Mouse (Mus musculus) heart, adult 2 months (tissue): ENCODE measurements around the gene Gm9964. TPM values are rescaled to one million over a fixed set of nuclear protein-coding genes. Genes with fewer than 3 reads are reported as not detected.

Source experiments
- DNase-seq, 2 experiments: peaks; one replicate each; pipeline ENCODE4 v3.0.0; 2021
- H3K27ac ChIP-seq: fragments of 200-600 bp; 2 replicates; pipeline ENCODE4 v1.8.1; 2022
- H3K27me3 ChIP-seq: fragments of 200-500 bp; 2 replicates; pipeline ENCODE4 v1.6.1; 2012; ENCODE audit warnings: mild to moderate bottlenecking, low read length, inconsistent platforms, mixed read lengths; ENCODE audit not compliant: control insufficient read depth, insufficient read depth
- H3K36me3 ChIP-seq: fragments of 200-500 bp; 2 replicates; pipeline ENCODE4 v1.6.1; 2012; ENCODE audit warnings: low read length, inconsistent platforms; ENCODE audit not compliant: control insufficient read depth, insufficient read depth
- H3K4me1 ChIP-seq: fragments of 200-500 bp; 2 replicates; pipeline ENCODE4 v1.6.1; 2011; ENCODE audit warnings: low read length; ENCODE audit not compliant: control insufficient read depth, insufficient read depth
- H3K4me3 ChIP-seq: fragments of 200-600 bp; 2 replicates; pipeline ENCODE4 v1.8.1; 2022
- H3K79me2 ChIP-seq: fragments of 200-500 bp; replicated peaks from 2 replicates; pipeline ENCODE4 v1.6.1; 2012; ENCODE audit warnings: mild to moderate bottlenecking, inconsistent platforms, low read length, moderate library complexity, mixed read lengths; ENCODE audit not compliant: control insufficient read depth, insufficient read depth
- H3K9ac ChIP-seq: fragments of 200-500 bp; 2 replicates; pipeline ENCODE4 v1.6.1; 2012; ENCODE audit warnings: low read depth, mild to moderate bottlenecking, control low read depth, inconsistent platforms, low read length, mixed read lengths
- CTCF ChIP-seq: fragments of 200-600 bp; IDR thresholded peaks from 2 replicates; pipeline ENCODE4 v1.8.1; 2022; ENCODE audit warnings: antibody characterized with exemption, mild to moderate bottlenecking, moderate library complexity
- EP300 ChIP-seq: fragments of 200-500 bp; IDR thresholded peaks from 2 replicates; pipeline ENCODE4 v1.6.1; 2011; ENCODE audit warnings: low read depth, low read length, control low read depth; ENCODE audit not compliant: insufficient read depth
- POLR2A ChIP-seq: fragments of 200-500 bp; IDR thresholded peaks from 2 replicates; pipeline ENCODE4 v1.6.1; 2011; ENCODE audit warnings: mild to moderate bottlenecking, low read depth, low read length, control low read depth; ENCODE audit not compliant: insufficient read depth
- WGBS: fragments of 180-500 bp; shearing (Covaris S2); methylation state at CpG from one replicate; pipeline ENCODE4 v1.1.7; 2018; 5-methylcytosine and 5-hydroxymethylcytosine counted together
- intact Hi-C: fragments of 180-260 bp; cut with DNase I; formaldehyde crosslinking; loops from one replicate; pipeline ENCODE4 v1.15.1; 2025
- polyA plus RNA-seq: library from polyadenylated mRNA; depleted of rRNA; stranded (reverse); fragments of >200 nt; gene quantifications from 2 replicates; pipeline ENCODE4 v1.2.3, GENCODE M21; 2012
- total RNA-seq, 2 experiments: library from RNA; stranded (reverse); gene quantifications; 2 replicates each; pipeline ENCODE4 v1.2.3; 2021

Gm9964 gene
- total and polyA plus RNA-seq, 3 experiments, result 0.43 TPM; not detected in 2

DNA sequence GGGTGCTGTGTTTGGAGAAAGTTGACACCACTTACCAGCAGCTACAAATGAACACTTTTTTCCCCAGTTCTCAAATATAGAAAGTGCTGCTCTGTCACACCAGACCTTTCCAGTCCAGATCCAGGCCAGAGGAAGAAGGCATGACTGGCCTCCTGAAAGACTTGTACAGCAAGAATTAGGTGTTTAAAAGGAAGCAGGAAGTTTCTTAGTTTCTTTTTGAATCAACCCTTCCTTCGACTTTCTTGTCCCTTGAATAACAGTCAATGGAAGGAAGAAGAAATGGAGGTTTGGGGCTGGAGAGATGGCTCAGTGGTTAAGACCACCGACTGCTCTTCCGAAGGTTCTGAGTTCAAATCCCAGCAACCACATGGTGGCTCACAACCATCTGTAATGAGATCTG is 3.7 kb downstream of the Gm9964 start:
- no peaks in the 10 kb centered on the region for H3K36me3 ChIP-seq
- DNase-seq, result no peak
- no peaks in the 10 kb centered on the region for H3K27me3 ChIP-seq
- TF ChIP-seq EP300 (no peak), CTCF (no peak), POLR2A (no peak)
- no peaks in the 10 kb centered on the region for H3K79me2 ChIP-seq
- no peak overlapping the region for H3K4me3 ChIP-seq
- intact Hi-C loops, result loop anchor here (5.0 kb wide), 1 partner anchor 261 kb away; no protein-coding TSS in a partner anchor
- WGBS, result 82% methylated on average over 3 of the region's 3 CpGs
- no peak overlapping the region for H3K9ac ChIP-seq
- no peak overlapping the region for H3K27ac ChIP-seq
- H3K4me1 ChIP-seq, result peaks cover 3% of the 10 kb centered on the region

DNA sequence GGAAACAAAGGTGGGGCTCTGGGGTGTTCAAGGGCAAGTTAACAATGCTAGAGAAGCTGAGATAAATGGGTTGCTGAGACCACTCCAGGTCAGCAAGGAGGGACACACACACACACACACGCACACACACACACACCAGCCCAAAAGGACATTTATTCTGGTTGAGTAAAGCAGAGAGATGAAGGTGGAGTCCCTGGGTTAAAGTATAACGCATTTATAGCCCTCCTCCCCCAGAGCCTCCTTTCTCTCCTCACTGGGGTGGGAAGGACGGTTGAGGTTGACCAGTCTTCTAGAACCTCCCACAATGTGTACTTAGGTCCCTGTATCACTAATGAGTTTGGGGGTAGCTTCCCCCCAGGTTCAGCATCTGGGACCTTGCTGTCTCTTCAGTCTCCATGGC is 4.6 kb downstream of the Gm9964 start:
- peaks cover 3% of the 10 kb centered on the region for H3K4me1 ChIP-seq

DNA sequence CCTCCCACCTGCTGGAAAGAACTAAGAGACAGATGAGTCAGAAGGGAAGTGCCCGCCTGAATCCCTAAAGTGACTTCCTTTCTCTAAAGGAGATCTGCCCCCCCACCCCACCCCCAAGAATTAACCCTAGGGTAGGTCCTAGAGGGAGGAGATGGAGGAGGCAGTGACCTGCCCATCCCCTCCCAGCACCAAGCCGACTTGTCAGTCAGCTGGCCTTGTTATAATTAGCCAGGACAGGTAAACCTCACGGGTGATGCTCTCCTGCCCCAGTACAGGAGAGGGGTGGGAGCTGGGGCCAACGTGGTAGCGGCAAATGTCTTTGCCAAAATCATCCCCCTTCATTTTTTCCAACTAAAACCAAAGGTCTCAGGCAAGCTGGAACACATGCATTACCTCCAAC is 5.1 kb downstream of the Gm9964 start:
- DNase-seq, result no peak
- Histone ChIP-seq H3K27me3 (no peaks in the 10 kb centered on the region), H3K4me1 (peaks cover 3% of the 10 kb centered on the region), H3K4me3 (no peak overlapping the region), H3K9ac (no peak overlapping the region), H3K27ac (no peak overlapping the region), H3K79me2 (no peaks in the 10 kb centered on the region), H3K36me3 (no peaks in the 10 kb centered on the region)
- TF ChIP-seq EP300 (no peak), POLR2A (no peak), CTCF (no peak)
- WGBS, result 59% methylated on average over 5 of the region's 5 CpGs
- intact Hi-C loops, result loop anchor here (5.0 kb wide), 1 partner anchor 259 kb away; no protein-coding TSS in a partner anchor

More for the DNA sequence above, 4.6 kb downstream of the Gm9964 start:
- DNase-seq, result no peak
- TF ChIP-seq CTCF, result no peak
- Histone ChIP-seq H3K27me3 (no peaks in the 10 kb centered on the region), H3K36me3 (no peaks in the 10 kb centered on the region), H3K9ac (no peak overlapping the region), H3K79me2 (no peaks in the 10 kb centered on the region), H3K4me3 (no peak overlapping the region), H3K27ac (no peak overlapping the region)
- WGBS, result 89% methylated on average over 3 of the region's 3 CpGs
- intact Hi-C loops, result loop anchor here (5.0 kb wide), 1 partner anchor 260 kb away; no protein-coding TSS in a partner anchor

DNA sequence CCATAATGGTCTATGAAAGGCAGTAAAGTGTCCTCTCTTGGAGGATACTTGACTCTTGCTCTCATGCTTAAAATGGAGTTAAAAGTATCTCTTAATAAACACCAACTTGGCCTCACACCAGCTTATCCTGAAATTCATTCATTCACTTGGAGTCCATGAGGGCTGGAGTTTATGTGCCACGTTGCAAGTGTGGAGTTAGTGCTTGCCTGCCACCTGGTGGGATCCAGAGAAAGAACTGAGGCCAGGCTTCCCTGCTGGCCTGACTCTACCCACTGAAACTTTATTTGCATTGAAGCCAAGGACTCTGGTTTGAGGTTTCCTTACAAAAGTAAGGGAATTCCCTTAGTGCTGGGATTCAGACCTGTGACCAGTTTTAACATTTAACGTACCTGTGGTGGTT is 6.2 kb downstream of the Gm9964 start:
- H3K27ac ChIP-seq, result no peak overlapping the region
- H3K4me1 ChIP-seq, result peaks cover 7% of the 10 kb centered on the region
- H3K79me2 ChIP-seq, result no peaks in the 10 kb centered on the region
- intact Hi-C loops, result loop anchor here (1.0 to 5.0 kb wide), 2 partner anchors 66 to 258 kb away; no protein-coding TSS in a partner anchor
- peak; percentile 52 to 61 for DNase-seq
- no peak overlapping the region for H3K9ac ChIP-seq
- no peaks in the 10 kb centered on the region for H3K36me3 ChIP-seq
- H3K4me3 ChIP-seq, result no peak overlapping the region
- TF ChIP-seq CTCF (peak; percentile 83), POLR2A (no peak), EP300 (peak; percentile 88)
- WGBS, result 36% methylated on average over 2 of the region's 2 CpGs
- H3K27me3 ChIP-seq, result no peaks in the 10 kb centered on the region

DNA sequence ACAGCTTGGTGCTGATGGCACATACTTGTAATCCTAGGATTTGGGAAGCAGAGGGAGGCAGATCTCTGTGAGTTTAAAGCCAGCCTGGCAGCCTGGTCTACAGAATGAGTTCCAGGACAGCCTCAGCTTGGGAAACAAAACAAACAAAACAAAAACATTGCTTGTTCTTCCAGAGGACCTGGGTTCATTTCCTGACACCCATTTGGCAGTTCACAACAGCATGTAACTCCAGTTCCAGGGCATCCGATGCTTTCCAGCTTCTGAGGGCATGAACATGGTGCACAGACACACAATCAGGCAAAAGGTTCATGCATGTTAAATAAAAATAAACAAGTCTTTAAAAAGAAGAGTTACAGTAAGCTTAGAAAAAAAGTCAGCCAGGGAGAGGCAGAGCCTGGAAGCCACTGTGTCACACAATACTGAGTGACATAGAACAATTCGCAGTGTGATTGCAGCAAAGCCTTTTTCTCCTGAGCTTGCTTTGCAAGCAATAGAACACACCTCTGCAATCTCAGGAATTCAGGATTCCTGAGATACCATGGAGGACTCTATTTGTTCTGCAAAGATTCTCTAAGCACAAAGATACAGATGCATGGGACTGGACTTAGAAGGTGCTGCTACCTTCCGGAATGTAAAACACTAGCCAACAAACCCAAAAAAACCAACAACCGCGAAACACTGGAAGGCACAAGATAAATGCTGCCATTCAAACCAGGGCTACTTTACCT is 7.6 kb downstream of the Gm9964 start:
- TF ChIP-seq EP300, result no peak
- TF ChIP-seq CTCF, result no peak
- TF ChIP-seq POLR2A, result no peak
- Histone ChIP-seq H3K79me2 (no peaks in the 10 kb centered on the region), H3K27me3 (no peaks in the 10 kb centered on the region), H3K27ac (no peak overlapping the region), H3K4me3 (no peak overlapping the region), H3K9ac (no peak overlapping the region), H3K4me1 (peaks cover 7% of the 10 kb centered on the region), H3K36me3 (no peaks in the 10 kb centered on the region)
- no peak for DNase-seq
- intact Hi-C loops, result loop anchor here (2.0 kb wide), 1 partner anchor 34 kb away; the partner anchor contains the start of gene Wsb1
- 75% methylated on average over 5 of the region's 5 CpGs for WGBS

DNA sequence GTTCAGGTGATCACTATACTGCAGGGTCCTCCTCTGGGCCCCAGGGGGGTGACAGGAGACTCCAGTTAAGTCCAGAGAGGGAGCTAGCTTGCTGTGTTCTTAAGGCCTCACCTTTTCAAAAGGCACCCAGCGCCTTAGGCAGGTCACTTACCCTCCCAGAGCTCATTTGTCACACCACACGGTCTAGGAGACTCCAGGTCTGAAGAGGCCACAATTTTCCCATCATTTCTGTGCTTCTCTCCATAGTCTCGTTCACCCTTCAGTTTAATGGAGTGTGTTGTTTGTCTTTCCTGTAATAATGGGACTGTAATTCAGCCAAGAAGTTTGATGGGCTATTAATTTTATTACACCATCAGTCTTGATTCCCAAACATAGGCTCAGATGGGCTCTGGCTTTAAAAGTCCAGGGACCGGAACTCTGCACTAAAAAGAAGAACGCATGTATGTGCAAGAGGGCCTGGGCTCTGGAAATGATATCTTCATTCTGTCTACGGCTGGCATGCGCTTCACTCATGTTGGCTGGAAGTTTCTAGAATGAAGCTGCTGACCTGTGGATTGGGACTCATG is 8.3 kb downstream of the Gm9964 start:
- Histone ChIP-seq H3K27ac (no peak overlapping the region; the same call in 1 of the 2 replicates), H3K9ac (no peak overlapping the region), H3K4me3 (no peak overlapping the region), H3K36me3 (no peaks in the 10 kb centered on the region), H3K4me1 (peaks cover 7% of the 10 kb centered on the region), H3K27me3 (no peaks in the 10 kb centered on the region), H3K79me2 (no peaks in the 10 kb centered on the region)
- 87% methylated on average over 7 of the region's 7 CpGs for WGBS
- DNase-seq, result no peak
- intact Hi-C loops, result loop anchor here (2.0 kb wide), 1 partner anchor 34 kb away; the partner anchor contains the start of gene Wsb1
- TF ChIP-seq POLR2A, result no peak
